Mouse (Mus musculus) adrenal gland, postnatal 4 days (tissue): ENCODE results near the gene Tnfsfm13. TPM values are rescaled to one million over a fixed set of nuclear protein-coding genes. Genes with fewer than 3 reads are reported as not detected.
"Not testable (repeated sequence)": the region's sequence is repeated elsewhere in the genome, so short reads cannot be mapped to it uniquely, and the experiment has no call there.

Experiments used
- DNase-seq, 2 experiments: peaks; one replicate each; pipeline ENCODE4 v3.0.0; 2021 to 2022; ENCODE audit warnings: low spot score in 2 of 2, mixed read lengths in 2 of 2
- long read RNA-seq, 2 experiments: library from polyadenylated mRNA; stranded (forward); transcript quantifications; one replicate each; pipeline ENCODE4 v2.0.0; 2021
- total RNA-seq, 2 experiments: library from RNA; stranded (reverse); gene quantifications; 2 replicates each; pipeline ENCODE4 v1.2.3; 2021

The Tnfsfm13 gene
- total RNA-seq, result 1 to 10 TPM; 3.1 to 4.6 TPM
- long read RNA-seq, experiment 1, partial matches to known transcripts, result 6 of 7 reads
- long read RNA-seq, experiment 1, other reads (novel, unspliced or antisense), result 0 of 7 reads
- long read RNA-seq, experiment 2, partial matches to known transcripts, result 5 of 7 reads
- long read RNA-seq, experiment 2, other reads (novel, unspliced or antisense), result 1 of 7 reads

DNA sequence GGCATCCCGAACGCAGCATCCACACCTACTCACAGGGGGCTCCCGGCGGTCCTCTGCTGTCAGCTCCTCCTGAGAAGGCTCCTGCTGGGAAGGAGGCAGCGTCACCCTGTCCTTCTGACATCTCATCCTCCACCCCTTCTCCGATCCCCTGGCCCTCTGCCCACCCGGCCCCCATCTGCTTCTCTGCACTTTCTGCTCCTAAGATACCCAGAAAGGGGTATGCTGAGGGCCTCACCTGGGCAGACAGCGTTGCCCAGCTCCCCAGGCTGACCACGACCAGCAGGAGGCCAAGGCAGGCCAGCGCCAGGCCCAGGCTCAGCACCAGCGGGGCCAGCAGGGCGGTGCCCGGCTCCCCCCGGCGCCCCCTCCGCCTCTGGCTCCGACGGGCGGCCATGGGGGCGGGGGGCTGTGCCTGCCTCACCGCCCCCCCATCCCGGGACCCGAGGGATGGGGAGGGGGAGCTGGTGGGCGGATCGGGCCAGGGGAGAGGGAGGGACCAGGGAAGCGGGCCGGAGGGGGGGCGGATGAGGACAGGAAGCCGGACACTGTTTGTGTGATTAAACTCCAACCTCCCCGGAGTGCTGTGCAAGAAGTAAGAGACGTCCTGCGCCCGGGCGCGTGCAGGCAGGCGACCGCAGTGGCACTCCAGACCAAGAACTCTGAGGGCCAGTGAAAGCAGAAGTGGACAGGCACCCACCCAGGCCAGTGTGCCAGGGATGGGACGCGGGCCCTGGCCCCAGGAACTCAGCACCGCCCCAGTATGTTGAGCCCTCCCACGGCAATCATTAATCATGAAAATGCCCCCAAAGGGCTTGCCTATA lies at the start of gene Tnfsfm13, which contains the start of gene Tnfsf12:
Gene Tnfsfm13, minus strand, starts transcription at position 738 of the 821 bp plus-strand sequence.
Gene Tnfsf12, minus strand, starts transcription at position 489 of the 821 bp plus-strand sequence.
- peak; percentile 46 to 62 for DNase-seq

DNA sequence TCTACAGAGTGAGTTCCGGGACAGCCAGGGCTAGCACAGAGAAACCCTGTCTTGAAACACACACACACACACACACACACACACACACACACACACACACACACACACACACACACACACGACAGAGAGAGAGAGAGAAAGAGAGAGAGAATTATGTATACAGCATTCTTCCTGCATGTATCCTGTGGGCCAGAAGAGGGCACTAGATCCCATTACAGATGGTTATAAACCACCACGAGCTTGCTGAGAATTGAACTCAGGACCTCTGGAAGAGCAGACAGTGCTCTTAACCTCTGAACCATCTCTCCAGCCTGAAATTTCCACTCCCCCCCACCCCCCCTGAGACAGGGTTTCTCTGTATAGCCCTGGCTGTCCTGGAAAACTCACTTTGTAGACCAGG lies 35.5 kb upstream of the Tnfsfm13 start:
- DNase-seq, result not testable (repeated sequence)

DNA sequence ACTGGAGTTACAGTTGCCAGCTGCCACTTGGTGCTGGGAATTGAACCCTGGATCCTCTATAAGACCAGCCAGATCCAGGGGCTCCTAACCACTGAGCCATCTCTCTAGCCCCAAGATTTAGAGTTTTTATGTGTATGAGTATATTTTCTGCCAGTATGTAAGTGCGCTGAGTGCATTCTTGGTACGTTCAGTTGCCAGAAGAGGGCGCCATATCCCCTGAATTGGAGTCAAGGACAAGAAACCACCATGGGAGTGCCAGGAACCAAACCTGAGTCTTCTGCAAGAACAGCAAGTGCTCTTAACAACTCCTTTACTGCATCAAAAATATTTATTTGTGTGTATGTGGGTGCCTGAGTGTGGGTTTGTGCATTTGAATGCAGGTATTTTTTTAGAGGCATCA lies 33.2 kb upstream of the Tnfsfm13 start:
- peak in 1 of 2 experiments; percentile 36 for DNase-seq

DNA sequence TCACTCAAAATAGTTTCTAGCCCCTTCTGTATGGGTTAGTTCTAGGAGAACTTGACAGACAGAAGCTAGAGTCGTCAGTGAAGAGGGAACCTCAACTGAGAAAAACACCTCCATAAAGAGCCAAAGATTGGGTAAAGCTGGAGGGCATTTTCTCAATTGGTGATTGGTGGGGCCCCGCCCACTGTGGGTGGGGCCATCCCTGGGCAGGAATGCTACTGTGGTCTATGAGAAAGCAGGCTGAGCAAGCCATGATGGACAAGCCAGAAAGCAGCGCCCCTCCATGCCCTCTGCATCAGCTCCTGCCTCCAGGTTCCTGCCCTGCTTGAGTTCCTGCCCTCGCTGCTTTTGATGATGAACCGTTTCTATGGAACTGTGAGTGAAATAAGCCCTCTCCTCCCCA lies 30.1 kb upstream of the Tnfsfm13 start:
- DNase-seq, result no peak

DNA sequence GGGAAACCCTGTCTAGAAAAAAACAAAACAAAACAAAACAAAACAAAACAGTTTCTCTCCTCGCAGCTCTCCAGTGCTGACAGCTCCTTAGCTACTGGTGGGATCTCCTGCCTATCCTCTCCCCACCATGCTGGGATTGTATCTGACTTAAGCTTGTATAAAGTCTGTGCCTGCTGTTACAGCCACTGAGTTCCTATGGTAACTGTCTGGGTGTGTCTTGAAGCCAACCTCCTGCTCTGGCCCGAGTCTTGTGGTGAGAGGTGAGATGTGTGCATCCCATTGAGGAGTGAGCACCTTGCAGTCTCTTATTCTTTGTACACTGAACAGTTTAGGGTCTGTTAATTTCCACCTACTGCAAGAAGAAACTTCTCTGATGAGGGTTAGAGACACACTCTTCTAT lies 27.2 kb upstream of the Tnfsfm13 start:
- DNase-seq, result no peak

DNA sequence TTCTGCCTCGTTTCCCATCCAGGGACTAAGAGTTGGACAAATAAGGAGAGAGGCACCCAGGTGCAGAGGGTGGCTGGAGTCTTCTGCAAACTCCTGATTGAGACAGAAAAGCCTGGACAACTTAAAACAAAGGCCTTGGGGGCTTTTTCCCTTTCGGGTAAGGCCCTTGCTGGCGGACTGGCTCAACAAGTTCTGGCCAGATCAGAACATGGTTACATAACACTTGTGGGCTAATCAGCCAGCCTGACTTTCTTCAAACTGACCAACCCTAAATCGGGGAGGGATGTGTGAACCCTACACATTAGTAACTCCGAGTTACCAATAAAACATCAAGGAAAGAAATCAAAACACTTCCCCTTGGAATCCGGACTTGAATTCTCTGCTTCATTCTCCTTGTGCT lies 25.0 kb upstream of the Tnfsfm13 start:
- DNase-seq, result no peak

DNA sequence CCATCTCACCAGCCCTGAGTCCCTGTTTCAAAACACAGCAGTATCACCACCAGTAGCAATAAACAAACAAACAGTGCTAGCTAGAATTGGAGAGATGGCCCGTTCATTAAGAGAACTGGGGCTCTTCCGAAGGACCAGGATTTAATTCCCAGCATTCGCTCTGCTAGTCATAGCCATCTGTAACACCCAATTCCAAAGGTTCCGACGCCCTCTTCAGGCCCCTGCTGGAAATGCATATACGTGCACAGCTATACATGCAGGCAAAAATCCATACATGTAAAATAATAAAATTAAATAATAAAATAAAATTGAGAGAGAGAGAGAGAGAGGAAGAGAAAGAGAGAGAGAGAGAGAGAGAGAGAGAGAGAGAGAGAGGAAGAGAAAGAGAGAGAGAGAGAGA lies 23.5 kb upstream of the Tnfsfm13 start:
- no peak for DNase-seq

DNA sequence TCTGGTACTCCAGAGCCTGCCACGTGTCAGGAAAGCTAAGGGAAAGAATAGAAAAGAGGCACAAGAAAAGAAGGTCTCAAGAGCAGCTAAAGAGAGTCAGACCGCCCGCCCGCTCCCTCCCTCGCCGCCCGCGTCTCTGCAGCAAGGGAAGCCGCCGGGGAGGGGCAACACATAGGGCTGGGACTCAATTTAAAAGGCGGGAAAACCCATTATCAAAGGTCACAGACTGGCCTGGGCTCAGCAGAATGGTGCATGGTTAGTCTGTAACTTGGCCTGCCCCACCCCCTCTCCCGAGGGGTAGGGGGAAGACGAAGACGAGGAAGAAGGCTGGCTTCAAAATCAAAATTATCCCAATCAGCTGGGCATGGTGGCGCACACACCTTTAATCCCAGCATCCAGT lies 22.8 kb upstream of the Tnfsfm13 start:
- no peak for DNase-seq

DNA sequence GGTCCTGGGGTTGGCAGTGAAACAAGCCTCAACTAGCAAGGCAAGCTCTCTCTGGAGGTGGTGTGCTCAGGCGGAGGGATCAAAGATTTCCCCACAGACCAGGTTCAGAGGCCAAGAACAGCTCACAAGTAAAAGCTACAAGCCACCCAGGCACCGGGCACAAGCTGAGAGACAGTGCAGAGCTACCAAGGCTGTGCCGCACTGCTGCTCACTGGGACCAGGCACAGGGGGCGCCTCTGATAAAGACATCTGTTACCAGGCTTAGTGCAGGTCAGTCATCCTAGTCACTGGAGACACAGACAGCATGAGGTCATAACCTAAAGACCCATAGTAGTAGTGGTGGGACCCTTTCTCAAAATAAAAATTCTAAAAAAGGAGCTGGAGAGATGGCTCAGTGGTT lies 21.1 kb upstream of the Tnfsfm13 start:
- DNase-seq, result no peak

DNA sequence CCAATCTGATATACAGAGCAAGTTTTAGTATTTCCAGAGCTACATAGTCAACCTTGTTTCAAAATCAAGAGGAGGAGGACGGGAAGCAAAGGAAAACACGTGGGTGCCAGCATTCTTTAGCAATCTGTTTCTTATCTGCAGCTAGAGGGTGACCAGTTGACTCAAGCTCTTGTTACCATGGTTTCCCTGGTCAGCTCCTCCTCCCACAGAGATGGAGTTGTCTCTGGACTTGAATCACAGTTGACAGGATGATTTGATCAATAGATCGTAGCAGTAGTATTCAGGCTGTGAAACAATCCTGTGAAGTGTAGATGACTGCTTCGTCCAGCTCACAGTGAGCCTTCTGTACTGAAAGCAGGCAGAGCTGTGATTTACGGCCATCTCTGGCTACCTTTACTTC lies 20.0 kb upstream of the Tnfsfm13 start:
- DNase-seq, result no peak

DNA sequence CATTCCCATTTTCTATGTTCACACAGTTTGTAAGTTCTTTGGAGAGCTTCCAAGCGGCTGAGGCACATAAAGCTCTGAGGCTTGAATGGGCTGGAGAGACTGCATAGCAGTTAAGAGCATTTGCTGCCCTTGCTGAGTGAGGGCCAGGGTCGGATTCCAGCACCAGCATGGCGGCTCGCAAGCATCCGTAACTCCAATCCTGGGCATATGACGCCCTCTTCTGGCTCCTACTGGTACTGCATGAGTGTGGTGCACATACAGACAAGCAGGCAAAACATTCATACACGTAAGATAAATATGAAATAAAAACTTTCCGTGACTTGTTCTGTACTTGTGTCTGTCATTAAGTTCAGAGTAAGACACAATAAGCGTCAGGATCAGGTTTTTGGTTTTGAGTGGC lies 19.6 kb upstream of the Tnfsfm13 start:
- no peak for DNase-seq

DNA sequence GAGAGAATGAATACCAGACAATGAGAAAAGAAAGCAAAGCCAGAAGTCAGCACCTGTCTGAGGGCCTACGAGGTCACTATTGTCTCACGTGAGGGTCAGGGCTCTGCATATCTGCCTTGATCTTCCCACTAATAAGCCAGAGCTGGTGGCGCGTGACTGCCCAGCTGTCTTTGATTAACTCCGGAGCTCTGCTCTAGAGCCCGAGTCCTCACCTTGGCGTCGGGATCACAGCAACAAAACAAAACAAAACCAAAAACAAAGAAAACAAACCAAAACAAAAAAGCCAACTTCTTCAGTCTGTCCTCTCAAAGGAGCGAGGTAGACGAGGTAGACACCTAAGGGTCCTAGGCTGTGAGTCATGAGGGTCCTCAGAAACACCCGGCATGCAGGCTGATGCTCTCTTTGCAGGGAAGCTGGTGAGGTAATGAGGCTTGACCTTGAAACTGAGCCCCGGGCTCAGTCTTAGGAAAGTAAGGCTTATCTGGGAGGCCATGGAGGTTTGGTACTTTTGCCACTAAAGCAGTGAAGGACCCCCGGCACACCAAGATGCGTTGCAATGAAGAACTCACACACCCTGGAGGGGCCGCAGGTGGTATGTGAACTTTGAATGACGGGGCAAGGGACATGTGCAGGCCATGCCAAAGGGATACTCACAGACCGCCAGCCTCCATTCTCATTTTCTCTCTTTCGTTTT lies 18.9 kb upstream of the Tnfsfm13 start:
- no peak for DNase-seq

DNA sequence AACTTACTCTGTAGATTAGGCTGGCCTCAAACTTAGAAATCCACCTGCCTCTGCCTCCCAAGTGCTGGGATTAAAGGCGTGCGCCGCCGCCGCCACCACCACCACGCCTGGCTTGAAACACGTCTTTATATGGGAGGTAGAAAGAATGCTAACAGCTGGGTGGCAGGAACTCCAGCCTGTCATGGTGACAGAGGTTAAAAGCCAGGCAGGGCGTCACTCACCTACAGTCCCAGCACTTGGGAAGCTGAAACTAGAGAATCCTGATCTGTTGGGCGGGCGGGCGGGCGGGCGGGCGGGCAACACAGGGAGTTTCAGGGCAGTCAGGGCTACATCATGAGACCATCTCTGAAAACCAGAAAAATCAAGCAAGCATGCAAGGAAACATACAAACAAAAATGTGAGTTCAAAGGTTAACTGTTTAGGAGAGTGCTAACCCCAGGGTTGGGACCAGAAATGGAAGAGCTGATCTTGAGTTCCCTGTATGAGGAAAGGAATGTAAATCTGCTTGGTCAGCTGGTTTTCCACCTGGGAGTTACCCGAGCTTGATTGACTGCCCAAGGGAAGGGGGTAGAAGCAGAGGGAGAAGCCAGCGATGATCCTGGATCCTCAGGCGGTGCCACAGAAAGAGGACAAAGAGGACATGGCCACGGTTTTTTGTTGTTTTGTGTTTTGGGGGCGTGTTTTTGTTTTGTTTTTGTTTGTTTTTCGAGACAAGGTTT lies 17.2 kb upstream of the Tnfsfm13 start:
- no peak for DNase-seq

DNA sequence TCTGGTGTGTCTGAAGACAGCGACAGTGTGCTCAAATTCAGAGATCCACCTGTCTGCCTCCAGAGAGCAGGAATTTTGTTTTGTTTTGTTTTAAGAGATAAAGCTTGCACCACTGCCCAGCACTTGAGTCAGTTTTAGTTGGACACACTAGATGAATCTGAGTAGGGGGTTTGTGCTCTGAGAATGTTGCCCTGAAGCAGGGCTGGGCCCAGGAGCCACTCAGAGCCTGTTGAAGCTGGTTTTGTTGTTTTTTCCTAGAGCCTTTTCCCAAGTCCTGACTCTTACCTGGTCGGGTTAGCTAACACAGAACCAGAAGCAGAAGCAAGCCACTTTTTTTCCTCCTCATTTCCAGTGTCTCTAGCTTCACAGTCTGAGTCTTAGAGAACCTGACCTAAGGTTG lies 15.2 kb upstream of the Tnfsfm13 start:
- DNase-seq, result no peak

DNA sequence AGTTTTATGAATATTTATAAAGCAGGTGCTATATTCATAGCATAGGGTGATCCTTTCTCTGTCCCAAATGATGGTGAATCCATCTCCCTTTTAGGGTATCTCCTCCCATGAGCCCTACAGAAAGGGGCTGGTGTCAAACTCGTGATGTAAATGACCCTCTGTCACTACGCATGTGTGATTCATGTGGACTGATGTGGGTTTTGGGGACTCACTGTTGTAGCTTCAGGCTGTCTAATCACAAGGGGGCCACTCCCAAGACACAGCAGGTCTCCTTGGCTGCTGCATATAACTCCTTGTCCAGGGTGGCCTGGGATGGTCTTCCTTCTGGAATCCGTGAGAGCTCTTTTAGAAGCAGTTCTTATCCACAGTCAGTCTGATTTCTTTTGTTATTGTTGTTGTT lies 14.6 kb upstream of the Tnfsfm13 start:
- DNase-seq, result no peak

DNA sequence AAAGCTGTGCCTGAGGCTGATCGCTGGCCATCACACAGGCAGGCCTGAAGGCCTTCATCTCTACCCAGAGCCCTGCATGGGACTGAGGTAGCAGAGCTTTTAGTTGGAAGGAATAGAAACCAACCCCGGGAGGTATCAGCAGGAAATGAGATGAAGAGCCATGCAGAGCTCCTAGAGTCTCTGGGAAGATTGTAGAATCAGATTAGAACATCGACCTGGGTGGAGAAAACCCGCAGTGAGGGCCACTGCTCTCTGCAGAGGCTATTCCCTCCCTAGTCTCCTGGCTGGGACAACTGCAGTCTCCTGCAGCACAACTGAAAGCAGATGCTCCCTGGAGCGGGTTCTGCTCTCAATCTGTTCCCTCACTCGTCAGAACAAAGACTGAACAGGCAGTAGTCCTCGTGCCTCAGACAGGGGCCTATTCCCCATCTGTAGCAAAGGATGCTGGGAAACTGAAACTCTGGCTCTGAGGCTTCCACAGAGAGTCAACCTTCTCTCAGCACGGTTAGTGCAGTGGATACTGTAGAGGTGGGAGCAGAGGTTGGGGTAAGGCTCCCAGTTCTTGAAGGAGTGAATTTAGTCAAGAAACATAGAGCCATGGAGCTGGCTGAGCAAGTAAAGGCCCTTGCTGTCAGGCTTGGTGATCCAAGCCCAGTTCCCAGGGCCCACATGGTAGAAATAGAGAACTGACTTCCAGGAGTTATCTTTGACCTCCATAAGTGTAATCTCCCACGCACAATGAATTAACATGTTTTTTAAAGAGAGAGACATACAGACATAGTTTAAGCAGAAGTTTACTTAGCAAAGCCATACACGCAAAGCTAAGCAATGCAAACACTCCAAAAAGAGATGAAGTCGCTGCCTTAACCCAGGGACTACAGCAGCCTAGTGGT lies 13.9 kb upstream of the Tnfsfm13 start:
- DNase-seq, result no peak

DNA sequence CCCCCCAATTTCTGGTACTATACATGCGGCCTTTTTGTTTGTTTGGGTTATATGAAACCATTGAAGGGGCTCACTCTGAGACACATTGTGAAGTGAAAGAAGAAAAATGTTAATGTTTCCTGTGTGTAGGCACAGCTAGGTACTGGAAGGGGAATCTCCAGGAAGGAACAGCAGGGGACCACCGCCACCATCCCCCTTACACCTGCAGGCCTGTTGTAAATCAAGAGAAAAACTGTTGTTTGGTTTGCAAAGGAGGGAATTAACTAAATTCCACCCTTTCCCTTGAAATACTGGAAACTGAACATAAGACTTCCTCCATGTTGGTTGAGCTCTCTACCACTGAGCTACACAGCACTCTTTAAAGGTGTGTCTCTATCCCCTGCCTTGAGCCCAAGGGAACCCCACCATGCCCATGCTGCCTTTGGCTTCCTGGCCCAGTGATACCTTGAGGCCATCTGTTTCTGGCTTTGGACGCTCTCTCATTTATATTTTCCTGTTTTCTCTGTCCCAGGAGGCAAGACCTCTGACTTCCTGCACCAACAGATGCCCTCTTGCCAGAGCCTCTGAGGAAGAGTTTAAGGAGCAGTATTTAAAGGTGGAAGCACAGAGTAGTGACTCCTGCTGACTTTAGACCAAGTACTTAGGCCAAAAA lies 12.8 kb upstream of the Tnfsfm13 start:
- no peak for DNase-seq

DNA sequence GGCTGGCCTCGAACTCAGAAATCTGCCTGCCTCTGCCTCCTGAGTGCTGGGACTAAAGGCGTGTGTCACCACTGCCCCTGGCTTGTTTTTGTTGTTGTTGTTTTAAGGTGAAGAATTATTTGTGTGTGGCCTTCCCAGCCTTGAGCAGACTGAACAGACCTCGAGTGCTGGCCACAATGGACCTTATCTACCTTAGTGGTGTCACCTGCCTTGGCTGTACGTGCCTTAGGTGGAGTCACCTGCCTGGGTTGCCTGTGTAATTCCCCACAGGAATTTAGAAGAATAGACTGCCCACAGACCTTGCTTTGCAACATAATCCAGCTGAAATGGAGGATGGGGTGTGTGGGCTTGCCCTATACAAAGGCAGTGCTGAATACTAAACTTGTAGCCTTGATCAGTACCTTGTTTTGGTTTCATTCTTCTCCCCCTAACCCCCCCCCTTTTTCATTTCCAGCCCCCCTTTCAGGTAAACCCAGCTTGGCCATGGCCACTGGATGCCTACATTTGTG lies 12.0 kb upstream of the Tnfsfm13 start:
- DNase-seq, result no peak

DNA sequence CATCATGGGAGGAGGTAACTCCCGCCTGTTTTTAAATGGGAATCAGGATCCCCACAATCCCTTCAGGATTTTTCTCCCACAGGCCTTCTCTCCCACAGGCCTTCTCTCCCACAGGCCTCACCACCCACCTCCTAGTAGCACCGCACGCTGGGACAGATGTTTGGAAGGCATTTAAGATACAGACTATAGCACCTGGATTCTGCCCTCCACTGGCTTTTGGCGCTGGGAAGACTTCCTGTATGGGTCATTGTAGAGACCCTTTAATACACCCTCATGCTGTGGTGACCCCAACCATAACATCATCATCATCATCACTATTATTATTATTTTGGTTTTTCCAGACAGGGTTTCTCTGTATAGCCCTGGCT lies 11.6 kb upstream of the Tnfsfm13 start:
- DNase-seq, result no peak
